Mouse (Mus musculus) heart, embryonic 14.5 days (tissue): ENCODE measurements around the gene Tcp11x2. TPM values are rescaled to one million over a fixed set of nuclear protein-coding genes. Genes with fewer than 3 reads are reported as not detected.

Source experiments
- ATAC-seq: fragments of 200-750 bp; cut with Nextera tagmentation; 2 replicates; pipeline ENCODE4 v1.8.0; 2017; ENCODE audit warnings: low read depth, moderate TSS enrichment; ENCODE audit not compliant: insufficient number of reproducible peaks, insufficient read depth, low FRiP score
- H3K27ac ChIP-seq, 2 experiments: fragments of 200-500 bp in 1 of 2; fragments of 300-500 bp in 1 of 2; sonication (generic) in 1 of 2; replicated peaks in 1 of 2; 2 replicates each; pipeline ENCODE4 v1.5.1; 2012 to 2014; ENCODE audit warnings: low read depth in 2 of 2, low read length in 2 of 2, control low read depth in 1 of 2, mild to moderate bottlenecking in 1 of 2, mixed read lengths in 1 of 2; ENCODE audit not compliant: control insufficient read depth in 1 of 2, insufficient read depth in 1 of 2
- H3K27me3 ChIP-seq: fragments of 300-500 bp; sonication (generic); 2 replicates; pipeline ENCODE4 v1.6.1; 2014; ENCODE audit warnings: mild to moderate bottlenecking, low read length, control low read depth; ENCODE audit not compliant: control insufficient read depth, insufficient read depth
- H3K36me3 ChIP-seq: fragments of 300-500 bp; sonication (generic); 2 replicates; pipeline ENCODE4 v1.6.1; 2014; ENCODE audit warnings: mild to moderate bottlenecking, control low read depth, low read length, mixed read lengths; ENCODE audit not compliant: control insufficient read depth, insufficient read depth
- H3K4me1 ChIP-seq, 2 experiments: fragments of 200-500 bp in 1 of 2; fragments of 300-500 bp in 1 of 2; sonication (generic) in 1 of 2; 2 replicates each; pipeline ENCODE4 v1.6.1; 2012 to 2014; ENCODE audit warnings: low read length in 2 of 2, control low read depth in 1 of 2, mixed read lengths in 1 of 2; ENCODE audit not compliant: control insufficient read depth in 2 of 2, insufficient read depth in 2 of 2
- H3K4me2 ChIP-seq: fragments of 300-500 bp; sonication (generic); 2 replicates; pipeline ENCODE4 v1.6.1; 2014; ENCODE audit warnings: mild to moderate bottlenecking, low read length
- H3K4me3 ChIP-seq, 2 experiments: fragments of 200-500 bp in 1 of 2; fragments of 300-500 bp in 1 of 2; sonication (generic) in 1 of 2; 2 replicates each; pipeline ENCODE4 v1.5.1; 2012 to 2014; ENCODE audit warnings: low read length in 2 of 2, mild to moderate bottlenecking in 2 of 2, control low read depth in 1 of 2, low read depth in 1 of 2, moderate library complexity in 1 of 2; ENCODE audit not compliant: control insufficient read depth in 1 of 2, insufficient read depth in 1 of 2
- H3K9ac ChIP-seq: fragments of 300-500 bp; sonication (generic); 2 replicates; pipeline ENCODE4 v1.6.1; 2014; ENCODE audit warnings: mild to moderate bottlenecking, low read length
- H3K9me3 ChIP-seq: fragments of 300-500 bp; sonication (generic); 2 replicates; pipeline ENCODE4 v1.6.1; 2016; ENCODE audit warnings: low read length, control low read depth; ENCODE audit not compliant: control insufficient read depth
- WGBS: fragments of 180-500 bp; shearing (Covaris S2); extraction: QIAGEN DNeasy Blood & Tissue Kit; methylation state at CpG from one replicate; pipeline ENCODE4 v1.1.7; 2014; 5-methylcytosine and 5-hydroxymethylcytosine counted together
- polyA plus RNA-seq: library from polyadenylated mRNA; unstranded; fragments of >200 nt; fragmentation: Nextera tagmentation; extraction: Ambion mirVana; gene quantifications from 2 replicates; pipeline ENCODE4 v1.2.1, GENCODE M21; 2014

Gene Tcp11x2
- polyA plus RNA-seq = not detected in 2 replicates

GRCm38 (mm10) chrX:135693633-135694032, at the start of gene Tcp11x2:
TSS of gene Tcp11x2 (minus strand) at chrX:135693790.
- Histone ChIP-seq H3K9ac (no peak within 1 kb of the TSS), H3K36me3 (no peaks in the 10 kb centered on the region), H3K27me3 (no peaks in the 10 kb centered on the region), H3K4me3 (no peak within 1 kb of the TSS), H3K27ac (no peak within 1 kb of the TSS), H3K9me3 (no peaks in the 10 kb centered on the region), H3K4me2 (no peak within 1 kb of the TSS), H3K4me1 (no peaks in the 10 kb centered on the region)
- 58% methylated on average over 1 of the region's 1 CpGs for WGBS
- ATAC-seq = no peak

GRCm38 (mm10) chrX:135743056-135743355, 49.4 kb upstream of the Tcp11x2 start:
- Histone ChIP-seq H3K27me3 (no peaks in the 10 kb centered on the region), H3K4me1 (no peaks in the 10 kb centered on the region), H3K4me3 (peak overlapping the region; percentile 67 to 76), H3K9me3 (no peaks in the 10 kb centered on the region), H3K27ac (peak overlapping the region; percentile 46 to 81; a peak in 3 of 4 replicates), H3K4me2 (peak overlapping the region; percentile 65), H3K36me3 (peaks cover 20% of the 10 kb centered on the region; the same call in 1 of the 2 replicates), H3K9ac (peak overlapping the region; percentile 80)
- WGBS = 14% methylated on average over 7 of the region's 7 CpGs
- ATAC-seq = no peak

DNA sequence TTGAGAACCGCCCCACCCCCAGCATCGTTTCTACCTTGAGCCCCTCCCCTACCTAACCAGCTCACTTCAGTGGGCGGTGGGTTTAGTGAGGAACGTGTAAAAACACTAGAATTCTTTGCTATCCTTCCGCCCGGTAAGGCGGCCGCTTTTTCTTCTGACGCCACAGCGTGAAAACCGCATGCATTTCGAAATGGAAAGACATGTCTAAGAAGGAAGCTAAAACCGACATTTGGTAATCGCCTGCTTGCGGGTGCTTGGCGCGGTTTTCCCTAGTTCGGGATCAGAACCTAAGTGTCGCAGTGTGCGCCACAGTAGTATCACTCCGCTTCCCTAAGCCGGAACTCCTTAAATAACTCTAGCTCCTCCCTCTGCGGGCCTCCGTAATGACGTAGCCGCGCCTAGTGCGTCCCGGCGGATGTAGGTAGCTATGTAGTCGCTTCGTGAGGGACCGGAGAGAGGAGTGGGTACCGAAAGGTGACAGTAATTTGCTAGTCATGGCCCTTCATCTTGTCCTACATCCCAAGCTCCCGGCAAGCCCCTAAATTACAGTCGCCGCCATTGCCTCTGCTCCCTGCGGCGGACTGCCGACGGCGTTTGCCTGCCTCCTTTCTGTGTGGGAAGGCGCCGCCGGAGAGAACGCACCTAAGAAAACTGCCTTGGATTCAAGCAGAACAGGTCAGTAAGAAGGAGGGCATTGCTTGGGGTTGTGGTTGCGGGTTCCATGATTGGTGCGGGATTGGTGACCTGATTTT, 48.9 kb upstream of the Tcp11x2 start, which contains the start of the genes Armcx5 and Gprasp1:
Gene Armcx5, plus strand, starts transcription at position 430 of the 752 bp plus-strand sequence.
Gene Gprasp1, plus strand, starts transcription at position 430 of the 752 bp plus-strand sequence.
- no peaks in the 10 kb centered on the region for H3K9me3 ChIP-seq
- peaks cover 20% of the 10 kb centered on the region; the same call in 1 of the 2 replicates for H3K36me3 ChIP-seq
- peak within 1 kb of the TSS; percentile 65 for H3K4me2 ChIP-seq
- no peaks in the 10 kb centered on the region for H3K4me1 ChIP-seq
- H3K4me3 ChIP-seq = peak within 1 kb of the TSS; percentile 67 to 76
- H3K27me3 ChIP-seq = no peaks in the 10 kb centered on the region
- H3K27ac ChIP-seq = peak within 1 kb of the TSS; percentile 81 to 95
- H3K9ac ChIP-seq = peak within 1 kb of the TSS; percentile 80
- peak; percentile 83 for ATAC-seq
- 14% methylated on average over 48 of the region's 48 CpGs for WGBS

GRCm38 (mm10) chrX:135738730-135739520, 45.3 kb upstream of the Tcp11x2 start:
- Histone ChIP-seq H3K4me3 (no peak overlapping the region), H3K9ac (no peak overlapping the region), H3K27me3 (no peaks in the 10 kb centered on the region), H3K27ac (no peak overlapping the region), H3K36me3 (no peaks in the 10 kb centered on the region), H3K4me1 (no peaks in the 10 kb centered on the region), H3K4me2 (no peak overlapping the region), H3K9me3 (no peaks in the 10 kb centered on the region)
- ATAC-seq = no peak
- 86% methylated on average over 2 of the region's 2 CpGs for WGBS

DNA sequence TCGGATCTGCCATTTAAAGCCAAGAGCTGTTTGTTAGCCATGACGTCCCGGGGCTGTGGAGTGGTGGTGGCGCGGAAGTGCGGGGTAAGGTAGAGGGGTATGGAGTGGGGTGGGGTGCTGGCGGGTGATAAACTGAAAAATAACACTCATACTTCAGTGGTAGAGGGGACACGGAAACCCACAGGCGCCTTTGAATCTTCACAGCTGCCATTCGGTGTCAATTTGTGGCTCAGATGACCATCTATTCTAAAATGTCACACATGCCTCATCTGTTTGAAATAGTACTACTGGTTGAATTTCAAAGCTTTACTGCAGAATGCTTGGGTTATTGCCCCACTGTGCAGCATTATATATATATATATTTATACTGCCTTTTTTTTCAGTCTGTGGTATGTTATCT, 31.6 kb upstream of the Tcp11x2 start, which contains the start of gene Tmsb15a:
Gene Tmsb15a, minus strand, starts transcription at position 101 of the 400 bp plus-strand sequence.
- Histone ChIP-seq H3K27ac (no peak within 1 kb of the TSS), H3K27me3 (no peaks in the 10 kb centered on the region), H3K9ac (no peak within 1 kb of the TSS), H3K4me2 (no peak within 1 kb of the TSS), H3K36me3 (no peaks in the 10 kb centered on the region), H3K4me1 (no peaks in the 10 kb centered on the region), H3K9me3 (no peaks in the 10 kb centered on the region), H3K4me3 (no peak within 1 kb of the TSS)
- ATAC-seq = no peak
- WGBS = 83% methylated on average over 10 of the region's 10 CpGs

DNA sequence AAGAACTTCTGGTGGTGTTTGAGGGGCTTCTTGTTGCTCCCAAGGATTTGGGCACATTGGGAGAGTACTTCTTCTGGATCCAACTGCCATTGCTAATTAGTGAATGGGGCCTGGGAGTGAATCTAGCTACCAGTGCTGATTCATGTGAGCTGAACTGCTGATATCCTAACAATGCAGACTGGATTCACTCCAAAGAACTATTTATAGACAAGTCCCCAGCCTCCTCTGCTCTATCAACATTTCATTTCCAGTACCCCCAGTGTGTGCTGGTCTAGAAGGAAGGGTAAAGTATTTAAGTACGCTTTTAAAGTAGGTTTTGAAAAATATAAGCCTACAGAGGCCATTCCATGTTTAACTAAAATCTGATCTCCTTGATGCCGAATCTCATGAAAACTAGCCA, 19.3 kb upstream of the Tcp11x2 start:
- Histone ChIP-seq H3K4me2 (peak overlapping the region; percentile 30; the same call in 1 of the 2 replicates), H3K4me3 (no peak overlapping the region), H3K36me3 (no peaks in the 10 kb centered on the region), H3K27me3 (no peaks in the 10 kb centered on the region), H3K9me3 (no peaks in the 10 kb centered on the region), H3K27ac (peak overlapping the region; percentile 54 to 70; a peak in 3 of 4 replicates), H3K9ac (no peak overlapping the region), H3K4me1 (no peaks in the 10 kb centered on the region)
- 43% methylated on average over 2 of the region's 2 CpGs for WGBS
- no peak for ATAC-seq

DNA sequence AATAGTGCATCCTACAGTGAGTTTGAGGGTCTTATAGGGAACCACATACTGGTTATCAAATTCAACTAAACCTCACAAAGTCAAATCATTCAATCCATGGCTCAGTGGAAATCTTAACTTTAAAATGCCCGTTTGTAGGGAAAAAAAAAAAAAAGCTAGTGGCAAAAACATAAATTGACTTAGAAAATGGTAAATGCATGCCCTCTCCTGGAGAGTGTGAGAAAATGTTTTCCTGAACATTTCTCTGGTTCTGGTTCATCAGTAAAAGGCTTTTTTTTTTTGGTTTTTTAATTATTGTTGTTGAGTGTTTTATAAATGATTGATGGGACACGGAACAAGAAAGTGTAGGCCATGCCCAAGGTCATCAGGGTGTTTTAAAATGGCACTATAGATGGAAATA, 10.8 kb upstream of the Tcp11x2 start:
- H3K36me3 ChIP-seq = no peaks in the 10 kb centered on the region
- H3K4me3 ChIP-seq = no peak overlapping the region
- H3K9ac ChIP-seq = no peak overlapping the region
- H3K4me1 ChIP-seq = no peaks in the 10 kb centered on the region
- no peak overlapping the region for H3K4me2 ChIP-seq
- ATAC-seq = no peak
- no peaks in the 10 kb centered on the region for H3K27me3 ChIP-seq
- no peaks in the 10 kb centered on the region for H3K9me3 ChIP-seq
- H3K27ac ChIP-seq = no peak overlapping the region
- WGBS = 20% methylated on average over 2 of the region's 2 CpGs
